Mouse (Mus musculus) cerebellum, adult 2 months (tissue): ENCODE measurements at regions not wholly inside any gene's neighbourhood (a gene's known extent, or its start where the extent isn't known, plus 50 kb on each side); places are given as distances from the start of the nearest gene placed in this dataset.

ENCODE experiments used
- CTCF ChIP-seq: fragments of 200-500 bp; IDR thresholded peaks from 2 replicates; pipeline ENCODE4 v1.5.1; 2011; ENCODE audit warnings: low read depth, mild to moderate bottlenecking, control low read depth, low read length, moderate library complexity, borderline replicate concordance; ENCODE audit not compliant: insufficient read depth
- POLR2A ChIP-seq: fragments of 200-500 bp; IDR thresholded peaks from 2 replicates; pipeline ENCODE4 v1.6.1; 2011; ENCODE audit warnings: low read length, control low read depth, borderline replicate concordance; ENCODE audit not compliant: insufficient read depth

GRCm38 (mm10) chr3:143340032-143340431 is 458.2 kb upstream of the Pkn2 start:
- TF ChIP-seq POLR2A (no peak), CTCF (no peak)
